Mouse (Mus musculus) liver, adult 2 months (tissue): Measurements from ENCODE around the gene Cd93. TPM values are rescaled to one million over a fixed set of nuclear protein-coding genes. Genes with fewer than 3 reads are reported as not detected.

ENCODE experiments used
- DNase-seq: peaks from one replicate; pipeline ENCODE4 v3.0.0-alpha.2; 2011; ENCODE audit warnings: low read depth, low spot score; ENCODE audit errors: extremely low read depth
- H3K27ac ChIP-seq: fragments of 200-500 bp; replicated peaks from 2 replicates; pipeline ENCODE4 v1.5.1; 2012; ENCODE audit warnings: low read depth, mild to moderate bottlenecking, control low read depth, inconsistent platforms, low read length; ENCODE audit not compliant: insufficient read depth
- H3K27me3 ChIP-seq: fragments of 200-500 bp; 2 replicates; pipeline ENCODE4 v1.6.1; 2012; ENCODE audit warnings: mild to moderate bottlenecking, moderate library complexity, low read length, inconsistent platforms; ENCODE audit not compliant: control insufficient read depth, insufficient read depth
- H3K36me3 ChIP-seq: fragments of 200-500 bp; 2 replicates; pipeline ENCODE4 v1.6.1; 2012; ENCODE audit warnings: low read length, inconsistent platforms; ENCODE audit not compliant: control insufficient read depth, insufficient read depth
- H3K4me1 ChIP-seq: fragments of 200-500 bp; 2 replicates; pipeline ENCODE4 v1.6.1; 2011; ENCODE audit warnings: low read length; ENCODE audit not compliant: control insufficient read depth, insufficient read depth
- H3K4me3 ChIP-seq: fragments of 200-500 bp; 2 replicates; pipeline ENCODE4 v1.5.1; 2011; ENCODE audit warnings: low read depth, mild to moderate bottlenecking, control low read depth, low read length, moderate library complexity; ENCODE audit not compliant: insufficient read depth
- H3K79me2 ChIP-seq: fragments of 200-500 bp; 2 replicates; pipeline ENCODE4 v1.6.1; 2012; ENCODE audit warnings: inconsistent platforms, mild to moderate bottlenecking, low read length, moderate library complexity; ENCODE audit not compliant: control insufficient read depth, insufficient read depth
- H3K9ac ChIP-seq: fragments of 200-500 bp; 2 replicates; pipeline ENCODE4 v1.6.1; 2012; ENCODE audit warnings: low read depth, mild to moderate bottlenecking, control low read depth, inconsistent platforms, low read length
- CTCF ChIP-seq: fragments of 200-500 bp; IDR thresholded peaks from 2 replicates; pipeline ENCODE4 v1.5.1; 2011; ENCODE audit warnings: low read depth, low read length, control low read depth
- POLR2A ChIP-seq: fragments of 200-500 bp; IDR thresholded peaks from 2 replicates; pipeline ENCODE4 v1.6.1; 2011; ENCODE audit warnings: low read length, control low read depth; ENCODE audit not compliant: insufficient read depth; ENCODE audit errors: extremely low read depth
- WGBS: fragments of 180-500 bp; shearing (Covaris S2); methylation state at CpG from one replicate; pipeline ENCODE4 v1.1.7; 2018; 5-methylcytosine and 5-hydroxymethylcytosine counted together
- polyA plus RNA-seq: library from polyadenylated mRNA; depleted of rRNA; stranded (reverse); fragments of >200 nt; gene quantifications from 2 replicates; pipeline ENCODE4 v1.2.3, GENCODE M21; 2012
- total RNA-seq: library from RNA; depleted of rRNA; stranded (reverse); fragments of >200 nt; gene quantifications from 2 replicates; pipeline ENCODE4 v1.2.3, GENCODE M21; 2014

Gene Cd93
- total and polyA plus RNA-seq, 2 experiments, result 1.1 to 3.0 TPM

GRCm38 (mm10) chr2:148478141-148478701 lies 34.9 kb upstream of the Cd93 start:
- Histone ChIP-seq H3K27ac (no peak overlapping the region), H3K9ac (no peak overlapping the region), H3K27me3 (no peaks in the 10 kb centered on the region), H3K79me2 (no peaks in the 10 kb centered on the region), H3K36me3 (no peaks in the 10 kb centered on the region), H3K4me3 (no peak overlapping the region), H3K4me1 (no peaks in the 10 kb centered on the region)
- 48% methylated on average over 3 of the region's 3 CpGs for WGBS
- no peak for DNase-seq
- TF ChIP-seq CTCF, result no peak

- Histone ChIP-seq H3K4me3 (no peak overlapping the region), H3K27ac (no peak overlapping the region), H3K27me3 (no peaks in the 10 kb centered on the region), H3K79me2 (no peaks in the 10 kb centered on the region), H3K9ac (no peak overlapping the region), H3K4me1 (no peaks in the 10 kb centered on the region), H3K36me3 (no peaks in the 10 kb centered on the region)
- no peak for TF ChIP-seq CTCF
- no peak for TF ChIP-seq POLR2A
- 80% methylated on average over 2 of the region's 2 CpGs for WGBS
- DNase-seq, result no peak
These were observed 34.0 kb upstream of the Cd93 start for GRCm38 (mm10) chr2:148477346-148477745.

DNA sequence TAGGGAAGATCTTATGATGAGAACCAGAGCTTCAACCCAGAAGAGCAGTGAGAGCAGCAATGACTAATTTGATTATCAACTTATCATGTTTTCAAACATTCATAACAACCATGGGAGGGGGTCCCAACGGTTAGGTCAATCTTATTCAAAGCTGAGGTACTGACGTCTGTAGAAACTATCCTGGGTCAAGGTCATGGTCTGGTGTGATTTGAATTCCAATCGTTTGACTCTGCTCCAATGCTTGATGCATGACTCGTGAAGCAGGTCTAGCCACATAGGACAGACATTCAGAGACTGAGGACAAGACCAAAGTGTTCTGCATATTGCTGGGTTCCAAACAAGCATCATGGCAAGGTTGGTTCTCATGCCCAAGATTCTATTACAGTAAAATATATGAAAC lies 33.2 kb upstream of the Cd93 start:
- no peak for DNase-seq
- Histone ChIP-seq H3K27ac (no peak overlapping the region), H3K4me1 (no peaks in the 10 kb centered on the region), H3K4me3 (no peak overlapping the region), H3K79me2 (no peaks in the 10 kb centered on the region), H3K9ac (no peak overlapping the region), H3K27me3 (no peaks in the 10 kb centered on the region), H3K36me3 (no peaks in the 10 kb centered on the region)
- TF ChIP-seq POLR2A, result no peak
- WGBS, result 63% methylated on average over 4 of the region's 4 CpGs

GRCm38 (mm10) chr2:148475879-148476495 lies 32.6 kb upstream of the Cd93 start:
- no peaks in the 10 kb centered on the region for H3K4me1 ChIP-seq
- TF ChIP-seq POLR2A, result no peak
- no peak for TF ChIP-seq CTCF
- WGBS, result 85% methylated on average over 5 of the region's 5 CpGs

GRCm38 (mm10) chr2:148469341-148470238 lies 26.2 kb upstream of the Cd93 start:
- H3K27me3 ChIP-seq, result no peaks in the 10 kb centered on the region
- no peak overlapping the region for H3K27ac ChIP-seq
- 60% methylated on average over 7 of the region's 7 CpGs for WGBS
- TF ChIP-seq POLR2A, result no peak
- TF ChIP-seq CTCF, result no peak
- H3K4me1 ChIP-seq, result no peaks in the 10 kb centered on the region
- H3K9ac ChIP-seq, result no peak overlapping the region
- H3K79me2 ChIP-seq, result no peaks in the 10 kb centered on the region
- DNase-seq, result no peak
- no peaks in the 10 kb centered on the region for H3K36me3 ChIP-seq
- no peak overlapping the region for H3K4me3 ChIP-seq

More at GRCm38 (mm10) chr2:148475879-148476495, 32.6 kb upstream of the Cd93 start:
- H3K27me3 ChIP-seq, result no peaks in the 10 kb centered on the region
- no peak overlapping the region for H3K27ac ChIP-seq
- no peak for DNase-seq
- no peaks in the 10 kb centered on the region for H3K79me2 ChIP-seq
- no peak overlapping the region for H3K4me3 ChIP-seq
- no peaks in the 10 kb centered on the region for H3K36me3 ChIP-seq
- no peak overlapping the region for H3K9ac ChIP-seq

DNA sequence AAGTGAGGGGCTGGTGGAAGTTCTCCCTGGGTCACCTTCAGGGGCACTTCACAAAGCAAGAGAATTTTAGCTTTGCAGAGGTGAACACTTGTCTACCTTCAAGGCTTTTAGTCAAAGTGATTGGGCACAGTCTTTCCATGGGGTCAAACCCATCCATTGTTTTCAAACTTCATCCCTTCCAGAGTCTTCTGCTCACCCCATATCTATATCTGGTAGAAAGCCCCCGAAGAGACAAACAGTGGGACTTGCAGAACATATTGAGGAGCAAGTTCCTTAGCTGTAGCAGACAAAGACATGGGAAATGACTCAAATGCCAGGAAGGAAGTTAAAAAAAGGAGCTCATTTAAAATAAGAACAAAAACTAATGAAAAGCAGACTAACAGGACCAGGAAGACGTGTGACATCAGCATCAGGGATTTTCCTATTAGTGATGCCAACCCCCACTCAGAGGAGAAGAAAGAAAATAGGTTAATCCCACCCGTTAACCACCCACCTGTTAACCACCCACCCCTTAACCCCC lies 24.6 kb upstream of the Cd93 start:
- H3K79me2 ChIP-seq, result no peaks in the 10 kb centered on the region
- no peak overlapping the region for H3K9ac ChIP-seq
- TF ChIP-seq CTCF (no peak), POLR2A (no peak)
- H3K4me3 ChIP-seq, result no peak overlapping the region
- no peak overlapping the region for H3K27ac ChIP-seq
- DNase-seq, result no peak
- no peaks in the 10 kb centered on the region for H3K36me3 ChIP-seq
- 65% methylated on average over 3 of the region's 3 CpGs for WGBS
- H3K27me3 ChIP-seq, result no peaks in the 10 kb centered on the region
- no peaks in the 10 kb centered on the region for H3K4me1 ChIP-seq
